Mouse (Mus musculus) ovary, adult 18-20 months (tissue): ENCODE data around the gene Car11.

Experiments used
- DNase-seq: peaks from one replicate; pipeline ENCODE4 v3.0.0; 2022; ENCODE audit warnings: low spot score, mixed read lengths

Gene Car11

GRCm38 (mm10) chr7:45711316-45712021 is 11.8 kb downstream of the Car11 start:
- DNase-seq = no peak

- DNase-seq = peak; percentile 83
Measured at GRCm38 (mm10) chr7:45712022-45712757, 12.5 kb downstream of the Car11 start.

GRCm38 (mm10) chr7:45713396-45713795 is 13.8 kb downstream of the Car11 start:
- no peak for DNase-seq

GRCm38 (mm10) chr7:45713881-45714520 is 14.4 kb downstream of the Car11 start:
- no peak for DNase-seq

GRCm38 (mm10) chr7:45714630-45715089 is 15.0 kb downstream of the Car11 start:
- DNase-seq = no peak

GRCm38 (mm10) chr7:45715090-45715708 is 15.6 kb downstream of the Car11 start, which contains the start of gene Rpl18:
TSS of gene Rpl18 (plus strand) at chr7:45715457.
- DNase-seq = peak; percentile 98

GRCm38 (mm10) chr7:45715741-45716459 is 16.3 kb downstream of the Car11 start:
- no peak for DNase-seq

GRCm38 (mm10) chr7:45716460-45716857 is 16.8 kb downstream of the Car11 start:
- DNase-seq = no peak

- no peak for DNase-seq
Measured at GRCm38 (mm10) chr7:45716952-45717917, 17.6 kb downstream of the Car11 start.

GRCm38 (mm10) chr7:45717918-45718297 is 18.3 kb downstream of the Car11 start, which contains the start of gene Sphk2:
TSS of gene Sphk2 (minus strand) at chr7:45718002.
- DNase-seq = peak; percentile 97

- no peak for DNase-seq
Measured at GRCm38 (mm10) chr7:45718331-45718730, 18.7 kb downstream of the Car11 start.

GRCm38 (mm10) chr7:45719180-45719579 is 19.5 kb downstream of the Car11 start:
- DNase-seq = no peak

- no peak for DNase-seq
Measured at GRCm38 (mm10) chr7:45719738-45720412, 20.2 kb downstream of the Car11 start.

GRCm38 (mm10) chr7:45720413-45721233 is 21.0 kb downstream of the Car11 start, which contains the start of gene Fam83e:
TSS of gene Fam83e (plus strand) at chr7:45721212.
- DNase-seq = no peak

- no peak for DNase-seq
Measured at GRCm38 (mm10) chr7:45721234-45721571, 21.6 kb downstream of the Car11 start.

GRCm38 (mm10) chr7:45721642-45722347 is 22.2 kb downstream of the Car11 start:
- no peak for DNase-seq

GRCm38 (mm10) chr7:45722348-45722713 is 22.7 kb downstream of the Car11 start:
- no peak for DNase-seq

GRCm38 (mm10) chr7:45723301-45723700 is 23.7 kb downstream of the Car11 start:
- DNase-seq = no peak
